Mouse (Mus musculus) spleen, adult 2 months (tissue): ENCODE data around the gene Cic. TPM values are rescaled to one million over a fixed set of nuclear protein-coding genes. Genes with fewer than 3 reads are reported as not detected.
A peak's percentile ranks its signal among the peaks of the same experiment; 100 is the strongest.

ENCODE experiments used
- DNase-seq, 2 experiments: peaks; one replicate each; pipeline versions ENCODE4 v3.0.0 to v3.0.0-alpha.2; 2012 to 2021; ENCODE audit warnings: low spot score in 2 of 2, low read depth in 1 of 2
- H3K27ac ChIP-seq: fragments of 200-500 bp; 2 replicates; pipeline ENCODE4 v1.5.1; 2012; ENCODE audit warnings: low read length, inconsistent platforms; ENCODE audit not compliant: insufficient read depth
- H3K27me3 ChIP-seq: fragments of 200-500 bp; 2 replicates; pipeline ENCODE4 v1.6.1; 2012; ENCODE audit warnings: mild to moderate bottlenecking, moderate library complexity, low read length, inconsistent platforms; ENCODE audit not compliant: control insufficient read depth, insufficient read depth
- H3K36me3 ChIP-seq: fragments of 200-500 bp; 2 replicates; pipeline ENCODE4 v1.6.1; 2012; ENCODE audit warnings: mild to moderate bottlenecking, low read length, inconsistent platforms; ENCODE audit not compliant: control insufficient read depth, insufficient read depth
- H3K4me1 ChIP-seq: fragments of 200-500 bp; 2 replicates; pipeline ENCODE4 v1.6.1; 2011; ENCODE audit warnings: inconsistent platforms; ENCODE audit not compliant: control insufficient read depth, insufficient read depth, insufficient read length
- H3K4me3 ChIP-seq: fragments of 200-500 bp; 2 replicates; pipeline ENCODE4 v1.5.1; 2011; ENCODE audit warnings: mild to moderate bottlenecking, inconsistent platforms; ENCODE audit not compliant: insufficient read depth, insufficient read length; ENCODE audit errors: extremely low read depth
- CTCF ChIP-seq: fragments of 200-500 bp; IDR thresholded peaks from 2 replicates; pipeline ENCODE4 v1.5.1; 2011; ENCODE audit warnings: mild to moderate bottlenecking, inconsistent platforms; ENCODE audit not compliant: insufficient read depth, insufficient read length, insufficient replicate concordance; ENCODE audit errors: extremely low read depth
- POLR2A ChIP-seq: fragments of 200-500 bp; IDR thresholded peaks from 2 replicates; pipeline ENCODE4 v1.6.1; 2011; ENCODE audit warnings: low read depth, low read length, inconsistent platforms
- WGBS: fragments of 180-500 bp; shearing (Covaris S2); methylation state at CpG from one replicate; pipeline ENCODE4 v1.1.7; 2018; 5-methylcytosine and 5-hydroxymethylcytosine counted together
- polyA plus RNA-seq: library from polyadenylated mRNA; depleted of rRNA; stranded (reverse); fragments of >200 nt; gene quantifications from 2 replicates; pipeline ENCODE4 v1.2.3, GENCODE M21; 2012

The Cic gene
- polyA plus RNA-seq, 1 experiment: 112 TPM

DNA sequence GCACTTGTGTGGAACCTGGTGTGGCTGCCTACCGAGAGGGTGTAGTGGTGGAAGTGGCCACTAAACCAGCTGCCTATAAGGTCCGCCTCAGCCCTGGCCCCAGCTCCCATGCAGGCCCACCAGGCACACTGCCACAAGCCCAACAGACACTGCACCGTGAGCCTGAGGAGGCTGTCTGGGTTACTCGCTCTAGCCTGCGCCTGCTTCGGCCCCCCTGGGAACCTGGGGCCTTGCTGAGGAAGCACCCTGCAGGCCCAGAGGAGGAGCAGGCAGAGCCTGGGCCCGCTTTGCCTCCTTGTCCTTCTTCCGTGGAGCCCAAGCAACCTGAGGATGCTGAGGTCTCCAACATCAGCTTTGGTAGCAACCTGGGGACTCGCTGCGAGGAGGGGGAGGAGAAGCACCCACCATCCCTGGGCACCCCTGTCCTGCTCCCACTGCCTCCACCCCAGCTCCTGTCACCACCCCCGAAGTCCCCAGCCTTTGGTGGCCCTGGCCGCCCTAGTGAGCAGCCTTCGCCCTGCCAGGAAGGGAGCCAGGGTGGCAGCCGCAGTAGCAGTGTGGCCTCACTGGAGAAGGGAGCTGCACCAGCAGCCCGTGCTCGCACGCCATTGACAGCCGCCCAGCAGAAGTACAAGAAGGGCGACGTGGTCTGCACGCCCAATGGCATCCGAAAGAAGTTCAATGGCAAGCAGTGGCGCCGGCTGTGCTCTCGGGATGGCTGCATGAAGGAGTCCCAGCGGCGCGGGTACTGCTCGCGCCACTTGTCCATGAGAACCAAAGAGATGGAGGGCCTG lies 4.3 kb downstream of the Cic start:
- Histone ChIP-seq H3K4me3 (no peak overlapping the region), H3K36me3 (peaks cover 14% of the 10 kb centered on the region; the same call in 1 of the 2 replicates), H3K4me1 (peaks cover 27% of the 10 kb centered on the region), H3K27me3 (no peaks in the 10 kb centered on the region), H3K27ac (no peak overlapping the region)
- 94% methylated on average over 29 of the region's 30 CpGs for WGBS
- TF ChIP-seq POLR2A (no peak), CTCF (no peak)
- DNase-seq: no peak

DNA sequence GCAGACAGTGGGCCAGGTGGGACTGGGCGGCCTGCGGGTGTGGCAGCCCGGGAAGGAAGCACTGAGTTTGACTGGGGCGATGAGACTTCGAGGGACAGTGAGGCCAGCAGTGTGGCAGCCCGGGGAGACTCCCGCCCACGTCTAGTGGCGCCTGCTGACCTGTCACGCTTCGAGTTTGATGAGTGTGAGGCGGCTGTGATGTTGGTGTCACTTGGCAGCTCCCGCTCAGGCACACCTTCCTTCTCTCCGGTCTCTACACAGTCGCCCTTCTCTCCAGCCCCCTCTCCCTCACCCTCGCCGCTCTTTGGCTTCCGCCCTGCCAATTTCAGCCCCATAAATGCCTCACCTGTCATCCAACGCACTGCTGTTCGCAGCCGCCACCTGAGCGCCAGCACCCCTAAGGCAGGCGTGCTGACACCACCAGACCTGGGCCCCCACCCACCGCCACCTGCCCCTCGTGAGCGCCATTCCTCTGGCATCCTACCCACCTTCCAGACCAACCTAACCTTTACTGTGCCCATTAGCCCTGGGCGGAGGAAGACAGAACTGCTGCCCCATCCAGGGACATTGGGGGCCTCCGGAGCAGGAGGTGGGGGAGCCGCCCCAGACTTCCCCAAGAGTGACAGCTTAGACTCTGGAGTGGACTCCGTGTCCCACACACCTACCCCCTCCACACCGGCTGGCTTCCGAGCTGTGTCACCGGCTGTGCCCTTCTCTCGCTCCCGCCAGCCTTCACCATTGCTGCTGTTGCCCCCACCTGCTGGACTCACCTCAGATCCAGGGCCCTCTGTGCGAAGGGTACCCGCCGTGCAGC lies 5.1 kb downstream of the Cic start:
- Histone ChIP-seq H3K4me1 (peaks cover 28% of the 10 kb centered on the region), H3K27ac (no peak overlapping the region), H3K27me3 (no peaks in the 10 kb centered on the region), H3K4me3 (no peak overlapping the region), H3K36me3 (peaks cover 14% of the 10 kb centered on the region; the same call in 1 of the 2 replicates)
- WGBS: 93% methylated on average over 38 of the region's 38 CpGs
- no peak for DNase-seq
- no peak for TF ChIP-seq CTCF
- TF ChIP-seq POLR2A: no peak

DNA sequence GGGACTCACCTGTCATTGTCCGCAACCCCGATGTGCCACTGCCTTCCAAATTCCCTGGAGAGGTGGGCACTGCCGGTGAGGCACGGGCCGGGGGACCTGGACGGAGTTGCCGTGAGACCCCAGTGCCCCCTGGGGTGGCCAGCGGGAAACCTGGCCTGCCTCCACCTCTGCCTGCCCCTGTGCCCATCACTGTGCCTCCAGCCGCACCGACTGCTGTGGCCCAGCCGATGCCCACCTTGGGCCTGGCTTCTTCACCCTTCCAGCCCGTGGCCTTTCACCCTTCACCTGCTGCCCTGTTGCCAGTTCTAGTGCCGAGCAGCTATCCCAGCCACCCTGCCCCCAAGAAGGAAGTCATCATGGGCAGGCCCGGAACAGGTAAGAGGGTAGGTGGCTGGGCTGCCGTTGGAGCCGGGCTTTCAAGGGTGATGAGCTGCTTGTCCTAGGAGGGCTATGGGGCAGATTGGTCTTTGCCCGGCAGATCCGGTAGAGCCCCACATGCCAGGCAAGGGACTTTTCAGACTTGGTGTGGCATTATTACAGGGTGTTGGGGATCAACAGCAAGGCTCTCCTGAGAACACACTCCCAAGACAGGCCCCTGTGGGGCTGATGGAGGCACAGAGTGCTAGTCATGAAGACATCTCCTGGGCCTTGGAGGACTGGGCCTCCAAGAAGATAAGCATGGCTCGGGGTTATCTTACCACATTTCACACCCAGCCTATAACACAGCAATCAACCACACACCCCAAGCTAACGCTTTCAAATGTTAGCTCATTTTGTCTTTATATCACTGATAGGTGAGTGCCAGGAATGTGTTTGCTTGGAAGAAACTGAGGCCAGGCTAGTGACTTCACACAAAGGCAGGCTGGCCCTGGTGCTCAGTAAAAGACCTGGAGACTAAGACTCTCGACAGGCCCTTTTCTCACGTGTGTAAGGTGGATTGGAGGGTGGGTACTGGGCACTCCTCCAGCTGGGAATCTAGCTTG lies 6.0 kb downstream of the Cic start:
- Histone ChIP-seq H3K4me1 (peaks cover 31% of the 10 kb centered on the region), H3K27me3 (no peaks in the 10 kb centered on the region), H3K36me3 (peaks cover 14% of the 10 kb centered on the region; the same call in 1 of the 2 replicates), H3K4me3 (no peak overlapping the region), H3K27ac (peak overlapping the region; percentile 23; the same call in 1 of the 2 replicates)
- no peak for DNase-seq
- TF ChIP-seq POLR2A: no peak
- no peak for TF ChIP-seq CTCF
- WGBS: 89% methylated on average over 22 of the region's 22 CpGs

DNA sequence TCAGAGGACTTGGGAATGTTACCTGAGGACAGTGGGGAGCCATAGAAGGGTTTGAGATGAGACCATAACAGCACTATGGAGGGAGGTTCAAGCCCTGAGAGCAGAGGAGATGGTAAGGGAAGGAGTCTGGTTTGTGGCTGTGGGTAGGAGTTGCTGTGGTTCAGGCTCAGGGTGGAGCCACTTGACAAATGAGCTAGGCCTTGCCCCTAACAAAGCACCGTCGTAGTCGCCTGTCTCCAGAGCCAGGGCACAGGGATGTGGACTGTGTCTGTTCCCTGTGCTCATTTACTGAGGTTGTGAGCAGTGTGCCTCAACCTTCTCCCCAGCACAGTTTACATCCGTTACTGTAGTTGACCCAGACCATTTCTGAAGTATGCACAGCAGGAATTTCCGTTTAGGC lies 7.1 kb downstream of the Cic start:
- Histone ChIP-seq H3K27me3 (no peaks in the 10 kb centered on the region), H3K36me3 (peaks cover 14% of the 10 kb centered on the region; the same call in 1 of the 2 replicates), H3K4me1 (peaks cover 31% of the 10 kb centered on the region), H3K27ac (peak overlapping the region; percentile 19), H3K4me3 (no peak overlapping the region)
- no peak for TF ChIP-seq CTCF
- no peak for TF ChIP-seq POLR2A
- 43% methylated on average over 5 of the region's 5 CpGs for WGBS
- no peak for DNase-seq

DNA sequence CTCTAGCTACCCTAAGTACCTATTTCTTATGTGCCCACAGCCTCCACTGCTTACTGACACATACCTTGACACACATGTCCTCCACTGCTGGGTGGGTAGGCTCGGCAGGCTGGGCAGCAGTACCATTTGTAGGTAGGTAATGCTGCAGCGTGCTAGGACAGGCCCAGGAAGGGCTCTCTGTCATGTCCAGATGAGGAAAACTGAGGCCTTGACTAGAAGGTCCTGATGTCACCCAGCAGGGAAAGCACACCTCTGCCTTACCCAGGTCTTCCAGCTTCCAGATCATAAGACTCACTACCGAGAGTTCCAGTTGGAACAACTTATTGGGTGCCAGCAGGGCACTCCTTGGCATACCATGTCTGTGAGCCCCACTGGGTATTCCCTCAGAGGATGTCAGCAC lies 7.5 kb downstream of the Cic start:
- Histone ChIP-seq H3K27me3 (no peaks in the 10 kb centered on the region), H3K4me1 (peaks cover 31% of the 10 kb centered on the region), H3K36me3 (peaks cover 14% of the 10 kb centered on the region; the same call in 1 of the 2 replicates), H3K4me3 (no peak overlapping the region), H3K27ac (peak overlapping the region; percentile 19; the same call in 1 of the 2 replicates)
- WGBS: 78% methylated on average over 3 of the region's 3 CpGs
- DNase-seq: no peak
- no peak for TF ChIP-seq POLR2A
